Mouse (Mus musculus) CH12.LX (cell line): ENCODE measurements around the gene Ttc17. TPM values are rescaled to one million over a fixed set of nuclear protein-coding genes. Genes with fewer than 3 reads are reported as not detected.
A peak's percentile ranks its signal among the peaks of the same experiment; 100 is the strongest.

ENCODE experiments used
- DNase-seq: peaks from one replicate; pipeline ENCODE4 v3.0.0-alpha.2; 2013; ENCODE audit errors: extremely low read depth
- H3K27ac ChIP-seq: 2 replicates; pipeline ENCODE4 v1.5.1; 2012; ENCODE audit warnings: low read depth, mild to moderate bottlenecking, control low read depth, moderate library complexity; ENCODE audit not compliant: insufficient read depth
- H3K27me3 ChIP-seq: replicated peaks from 2 replicates; pipeline ENCODE3; 2012; ENCODE audit warnings: inconsistent platforms
- H3K36me3 ChIP-seq, 2 experiments: replicated peaks in 1 of 2; 2 replicates each; pipeline versions ENCODE3 to v1.6.1; 2012; ENCODE audit warnings: inconsistent platforms in 1 of 2, low read length in 1 of 2, mild to moderate bottlenecking in 1 of 2, mixed read lengths in 1 of 2, moderate library complexity in 1 of 2; ENCODE audit not compliant: control insufficient read depth in 1 of 2, insufficient read depth in 1 of 2
- H3K4me1 ChIP-seq, 2 experiments: 2 replicates each; pipeline ENCODE4 v1.6.1; 2012; ENCODE audit warnings: inconsistent platforms in 1 of 2, moderate library complexity in 1 of 2; ENCODE audit not compliant: insufficient read depth in 2 of 2, control insufficient read depth in 1 of 2
- H3K4me2 ChIP-seq: 2 replicates; pipeline ENCODE4 v1.6.1; 2012; ENCODE audit warnings: low read depth, mild to moderate bottlenecking, control low read depth; ENCODE audit not compliant: poor library complexity, insufficient read depth, severe bottlenecking
- H3K4me3 ChIP-seq, 3 experiments: fragments of 150-350 bp in 1 of 3; sonication (generic) in 1 of 3; replicated peaks in 1 of 3; 2 replicates each; pipeline versions ENCODE3 to v1.5.1; 2011 to 2012; ENCODE audit warnings: low read depth in 2 of 3, low read length in 2 of 3, mild to moderate bottlenecking in 2 of 3, moderate library complexity in 2 of 3, control low read depth in 1 of 3, improper control_type of control experiment in 1 of 3, inconsistent platforms in 1 of 3, mixed read lengths in 1 of 3; ENCODE audit not compliant: poor library complexity in 1 of 3
- H3K79me2 ChIP-seq: replicated peaks from 2 replicates; pipeline ENCODE4 v1.6.1; 2012; ENCODE audit warnings: mild to moderate bottlenecking, moderate library complexity; ENCODE audit not compliant: control insufficient read depth, poor library complexity, insufficient read depth, severe bottlenecking; ENCODE audit errors: extremely low read depth
- H3K9ac ChIP-seq: 2 replicates; pipeline ENCODE4 v1.6.1; 2012; ENCODE audit warnings: low read depth, mild to moderate bottlenecking, control low read depth, moderate library complexity; ENCODE audit not compliant: insufficient read depth
- H3K9me3 ChIP-seq: replicated peaks from 2 replicates; pipeline ENCODE3; 2012; ENCODE audit warnings: low read length, inconsistent platforms, mixed read lengths
- BHLHE40 ChIP-seq: IDR thresholded peaks from 2 replicates; pipeline ENCODE4 v1.6.1; 2011; ENCODE audit warnings: mild to moderate bottlenecking, low read depth, low read length, improper control_type of control experiment
- CHD1 ChIP-seq: IDR thresholded peaks from 2 replicates; pipeline ENCODE4 v1.6.1; 2012; ENCODE audit warnings: low read depth, low read length, improper control_type of control experiment, inconsistent platforms
- CHD2 ChIP-seq: IDR thresholded peaks from 2 replicates; pipeline ENCODE4 v1.6.1; 2011; ENCODE audit warnings: low read length, improper control_type of control experiment
- CTCF ChIP-seq, 2 experiments: IDR thresholded peaks in 1 of 2; conservative IDR thresholded peaks in 1 of 2; 2 replicates each; pipeline ENCODE4 v1.5.1; 2011 to 2012; ENCODE audit warnings: low read depth in 2 of 2, low read length in 2 of 2, improper control_type of control experiment in 1 of 2, inconsistent platforms in 1 of 2, mild to moderate bottlenecking in 1 of 2, moderate library complexity in 1 of 2
- E2F4 ChIP-seq: IDR thresholded peaks from 2 replicates; pipeline ENCODE4 v1.6.1; 2011; ENCODE audit warnings: low read depth, low read length, improper control_type of control experiment; ENCODE audit not compliant: insufficient replicate concordance
- EP300 ChIP-seq: IDR thresholded peaks from 2 replicates; pipeline ENCODE4 v1.6.1; 2011; ENCODE audit warnings: low read length, improper control_type of control experiment
- ETS1 ChIP-seq: conservative IDR thresholded peaks from 2 replicates; pipeline ENCODE4 v1.6.1; 2012; ENCODE audit warnings: low read depth, mild to moderate bottlenecking, inconsistent platforms, low read length, improper control_type of control experiment, moderate library complexity
- GABPA ChIP-seq: IDR thresholded peaks from 2 replicates; pipeline ENCODE4 v1.6.1; 2012; ENCODE audit warnings: low read depth, low read length, improper control_type of control experiment, inconsistent platforms; ENCODE audit not compliant: insufficient replicate concordance
- HCFC1 ChIP-seq: IDR thresholded peaks from 2 replicates; pipeline ENCODE4 v1.6.1; 2012; ENCODE audit warnings: low read depth, mild to moderate bottlenecking, inconsistent platforms, low read length, improper control_type of control experiment
- IRF4 ChIP-seq: IDR thresholded peaks from 2 replicates; pipeline ENCODE4 v1.6.1; 2014; ENCODE audit warnings: low read depth, mild to moderate bottlenecking, inconsistent platforms, low read length, improper control_type of control experiment
- MAX ChIP-seq: IDR thresholded peaks from 2 replicates; pipeline ENCODE4 v1.6.1; 2011; ENCODE audit warnings: low read length, improper control_type of control experiment
- MAZ ChIP-seq: IDR thresholded peaks from 2 replicates; pipeline ENCODE4 v1.6.1; 2012; ENCODE audit warnings: low read depth, mild to moderate bottlenecking, inconsistent platforms, low read length, improper control_type of control experiment, moderate library complexity
- MEF2A ChIP-seq: IDR thresholded peaks from 2 replicates; pipeline ENCODE4 v1.6.1; 2014; ENCODE audit warnings: low read depth, mild to moderate bottlenecking, inconsistent platforms, low read length, improper control_type of control experiment, borderline replicate concordance
- MYC ChIP-seq: IDR thresholded peaks from 2 replicates; pipeline ENCODE4 v1.6.1; 2011; ENCODE audit warnings: low read depth, mild to moderate bottlenecking, improper control_type of control experiment, low read length
- NELFE ChIP-seq: IDR thresholded peaks from 2 replicates; pipeline ENCODE4 v1.6.1; 2011; ENCODE audit warnings: low read depth, low read length, improper control_type of control experiment
- NRF1 ChIP-seq: IDR thresholded peaks from 2 replicates; pipeline ENCODE4 v1.6.1; 2014; ENCODE audit warnings: low read depth, mild to moderate bottlenecking, inconsistent platforms, low read length, improper control_type of control experiment, moderate library complexity
- POLR2A ChIP-seq: IDR thresholded peaks from 2 replicates; pipeline ENCODE4 v1.6.1; 2011; ENCODE audit warnings: low read depth, mild to moderate bottlenecking, improper control_type of control experiment, low read length
- POLR2AphosphoS2 ChIP-seq: IDR thresholded peaks from 2 replicates; pipeline ENCODE4 v1.6.1; 2011; ENCODE audit warnings: low read depth, low read length, improper control_type of control experiment
- RAD21 ChIP-seq: IDR thresholded peaks from 2 replicates; pipeline ENCODE4 v1.6.1; 2011; ENCODE audit warnings: low read depth, mild to moderate bottlenecking, low read length, improper control_type of control experiment, moderate library complexity
- SIN3A ChIP-seq: IDR thresholded peaks from 2 replicates; pipeline ENCODE4 v1.6.1; 2012; ENCODE audit warnings: low read length, improper control_type of control experiment, inconsistent platforms
- TCF12 ChIP-seq: IDR thresholded peaks from 2 replicates; pipeline ENCODE4 v1.6.1; 2014; ENCODE audit warnings: low read depth, mild to moderate bottlenecking, inconsistent platforms, low read length, improper control_type of control experiment
- UBTF ChIP-seq: IDR thresholded peaks from 2 replicates; pipeline ENCODE4 v1.6.1; 2012; ENCODE audit warnings: low read depth, mild to moderate bottlenecking, inconsistent platforms, low read length, improper control_type of control experiment, moderate library complexity
- ZC3H11A ChIP-seq: IDR thresholded peaks from 2 replicates; pipeline ENCODE4 v1.6.1; 2012; ENCODE audit warnings: low read depth, mild to moderate bottlenecking, inconsistent platforms, low read length, improper control_type of control experiment
- ZNF384 ChIP-seq: IDR thresholded peaks from 2 replicates; pipeline ENCODE4 v1.6.1; 2012; ENCODE audit warnings: low read depth, low read length, improper control_type of control experiment, inconsistent platforms
- dilution Hi-C: fragments of 300-500 bp; cut with MboI; formaldehyde crosslinking; loops from 2 replicates; pipeline ENCODE4 v1.14.3; 2020; ENCODE audit warnings: low sequenced_read_pairs; ENCODE audit not compliant: extremely low pct_unique_long_range_greater_than_20kb, extremely low pct_ligation_motif_present
- in situ Hi-C: fragments of 300-500 bp; cut with MboI; formaldehyde crosslinking; loops from 3 replicates; pipeline ENCODE4 v1.14.3; 2019; ENCODE audit warnings: low sequenced_read_pairs, low pct_ligation_motif_present, low pct_unique_long_range_greater_than_20kb, mixed read lengths
- polyA plus RNA-seq: library from polyadenylated mRNA; unstranded; fragments of >175 nt; gene quantifications from 2 replicates; pipeline ENCODE4 v1.2.1, GENCODE M21; 2012; ENCODE audit warnings: low read depth; ENCODE audit not compliant: insufficient read length
- total RNA-seq, 2 experiments: library from RNA; depleted of rRNA; stranded (reverse); fragments of 300-350 nt in 1 of 2; fragments of >200 nt in 1 of 2; gene quantifications; 2 replicates each; pipeline ENCODE4 v1.2.3; 2012 to 2014

Gene Ttc17
- total and polyA plus RNA-seq, 3 experiments = 13.2 to 17.9 (median 13.8) TPM

DNA sequence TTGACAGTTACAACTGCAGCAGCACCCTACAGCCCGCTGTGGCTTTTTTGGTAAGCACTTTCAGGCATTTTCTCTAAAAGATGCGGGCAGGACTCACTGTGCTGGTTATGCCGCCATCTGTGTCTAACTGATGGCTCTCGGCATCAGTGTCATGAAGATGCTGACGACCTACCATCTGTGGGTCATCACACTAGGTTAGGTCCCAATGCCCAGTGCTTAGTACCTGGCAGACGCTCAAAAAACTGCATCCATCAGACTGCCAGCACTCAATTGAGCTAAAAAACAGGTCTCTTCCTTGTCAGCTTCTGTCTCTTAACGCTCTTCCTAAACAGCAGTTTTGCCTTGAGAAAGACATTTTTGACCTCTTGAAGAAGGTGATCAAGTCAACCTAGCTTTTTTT is 29.0 kb upstream of the Ttc17 start (continued):
- TF ChIP-seq E2F4 = no peak
- TF ChIP-seq BHLHE40 = no peak

DNA sequence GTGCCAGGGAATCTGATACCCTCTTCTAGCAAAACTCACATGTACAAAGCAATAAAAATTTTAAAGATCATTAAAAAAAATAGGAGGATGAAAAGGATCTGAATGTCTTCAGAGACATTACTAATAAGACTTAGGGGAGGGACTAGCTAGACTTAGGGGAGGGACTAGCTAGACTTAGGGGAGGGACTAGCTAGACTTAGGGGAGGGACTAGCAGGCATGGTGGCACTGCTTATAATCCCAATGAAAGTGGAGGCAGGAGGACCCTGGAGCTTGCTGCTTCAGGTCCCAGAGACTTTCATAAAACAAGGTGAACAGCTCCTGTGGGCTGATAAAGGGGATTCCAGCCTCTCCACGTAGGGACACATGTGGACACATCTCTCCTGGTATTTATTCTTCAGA is 28.3 kb upstream of the Ttc17 start:
- H3K4me2 ChIP-seq = no peak overlapping the region
- in situ Hi-C loops (no loop called here), dilution Hi-C loops (no loop called here)
- H3K27ac ChIP-seq = no peak overlapping the region
- no peak overlapping the region for H3K9ac ChIP-seq
- peak; percentile 21 for DNase-seq
- no peaks in the 10 kb centered on the region for H3K9me3 ChIP-seq
- peaks cover 63% of the 10 kb centered on the region for H3K79me2 ChIP-seq
- peaks cover 3 to 40% of the 10 kb centered on the region in 2 experiments for H3K36me3 ChIP-seq
- peaks cover under 1% of the 10 kb centered on the region for H3K27me3 ChIP-seq
- H3K4me3 ChIP-seq = no peak overlapping the region
- TF ChIP-seq POLR2A (no peak), HCFC1 (no peak), ZC3H11A (no peak), CHD1 (no peak), MAX (no peak), EP300 (no peak), GABPA (no peak), CHD2 (no peak), CTCF (conservative IDR thresholded peaks at IDR 0.05 in 1 of 2, IDR thresholded peaks at IDR 0.05 in 1 of 2; ENCODE audit: low read depth in 2 of 2, low read length in 2 of 2) (no peak), ETS1 (no peak), ZNF384 (no peak), BHLHE40 (no peak), RAD21 (no peak), UBTF (no peak), E2F4 (no peak), MYC (no peak), MEF2A (no peak), IRF4 (no peak), POLR2AphosphoS2 (no peak)
- peaks cover 12 to 29% of the 10 kb centered on the region in 2 experiments for H3K4me1 ChIP-seq

DNA sequence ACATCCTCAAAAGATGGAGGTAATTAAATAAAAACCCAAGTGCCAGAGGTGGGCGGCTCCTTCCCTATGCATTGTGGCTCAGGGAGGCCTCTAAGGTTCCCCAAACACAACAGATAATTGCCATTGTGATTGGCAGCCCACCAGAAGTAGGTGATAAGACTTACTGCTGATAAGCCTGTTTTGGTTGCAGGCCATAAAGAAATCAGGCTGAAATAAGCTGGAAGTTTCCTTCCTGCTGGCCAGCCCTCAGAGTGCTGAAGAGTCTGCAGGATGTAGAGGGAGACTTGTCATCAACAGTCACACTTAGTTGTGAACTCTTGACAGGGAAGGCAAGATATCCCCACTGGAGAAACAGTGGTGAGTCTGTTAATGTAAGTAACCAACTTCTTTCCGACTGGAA is 25.7 kb upstream of the Ttc17 start:
- Histone ChIP-seq H3K9me3 (no peaks in the 10 kb centered on the region), H3K27ac (no peak overlapping the region), H3K4me2 (no peak overlapping the region), H3K79me2 (peaks cover 75% of the 10 kb centered on the region), H3K36me3 (peaks cover 8 to 56% of the 10 kb centered on the region in 2 experiments), H3K9ac (no peak overlapping the region), H3K4me3 (no peak overlapping the region), H3K27me3 (no peaks in the 10 kb centered on the region), H3K4me1 (peaks cover 12 to 25% of the 10 kb centered on the region in 2 experiments)
- dilution Hi-C loops (no loop called here), in situ Hi-C loops (no loop called here)
- TF ChIP-seq GABPA = no peak
- no peak for TF ChIP-seq MAZ
- TF ChIP-seq NRF1 = no peak
- no peak for TF ChIP-seq MYC
- no peak for TF ChIP-seq POLR2A
- no peak for TF ChIP-seq CHD1
- no peak for TF ChIP-seq ETS1
- TF ChIP-seq SIN3A = no peak
- no peak for TF ChIP-seq IRF4
- no peak for TF ChIP-seq TCF12
- TF ChIP-seq NELFE = no peak
- DNase-seq = no peak
